Mouse (Mus musculus): ENCODE measurements around the gene Aplf. TPM values are rescaled to one million over a fixed set of nuclear protein-coding genes. Genes with fewer than 3 reads are reported as not detected.
"Not testable (repeated sequence)": the region's sequence is repeated elsewhere in the genome, so short reads cannot be mapped to it uniquely, and the experiment has no call there.

Gene Aplf
- polyA plus RNA-seq, 1 experiment from 2014 or later: 7.1 TPM

DNA sequence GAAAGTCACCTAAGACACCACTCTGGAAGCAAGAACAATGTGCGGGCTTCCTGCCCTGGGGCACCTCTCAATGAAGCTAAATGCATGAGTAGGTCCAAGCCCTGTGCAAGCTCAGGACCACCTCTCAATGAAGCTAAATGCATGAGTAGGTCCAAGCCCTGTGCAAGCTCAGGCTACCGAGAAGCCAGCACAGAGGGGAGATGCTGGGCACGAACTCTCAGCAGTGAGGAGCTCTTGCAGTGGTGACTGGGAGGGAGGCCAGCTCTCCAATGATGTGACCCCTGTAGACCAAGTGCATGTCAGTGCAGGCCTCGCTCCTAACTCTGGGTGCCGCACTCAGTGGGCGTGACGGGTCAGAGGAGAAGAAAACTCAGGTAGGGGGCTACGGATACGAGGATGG lies 19.3 kb downstream of the Aplf start:
- no peak for ATAC-seq
- Histone ChIP-seq H3K9ac (replicated peaks) (no peak overlapping the region), H3K4me1 (ENCODE audit: insufficient read depth) (no peaks in the 10 kb centered on the region), H3K4me2 (ENCODE audit: low read depth, low read length) (no peak overlapping the region), H3K4me3 (ENCODE audit: low read depth, low read length) (no peak overlapping the region), H3K27ac (ENCODE audit: low read depth) (no peak overlapping the region), H3K36me3 (replicated peaks; ENCODE audit: insufficient read depth, low read length) (peaks cover 9% of the 10 kb centered on the region), H3K9me3 (ENCODE audit: low read length) (no peaks in the 10 kb centered on the region), H3K27me3 (ENCODE audit: insufficient read depth, low read length) (no peaks in the 10 kb centered on the region)
- 87% methylated on average over 9 of the region's 9 CpGs for WGBS (ENCODE audit: insufficient replicate concordance)
- DNase-seq: no peak
- no peak for TF ChIP-seq EP300 (IDR thresholded peaks at IDR 0.05; ENCODE audit: low read depth)
- no peak for TF ChIP-seq CTCF (IDR thresholded peaks at IDR 0.05; ENCODE audit: low read depth)

DNA sequence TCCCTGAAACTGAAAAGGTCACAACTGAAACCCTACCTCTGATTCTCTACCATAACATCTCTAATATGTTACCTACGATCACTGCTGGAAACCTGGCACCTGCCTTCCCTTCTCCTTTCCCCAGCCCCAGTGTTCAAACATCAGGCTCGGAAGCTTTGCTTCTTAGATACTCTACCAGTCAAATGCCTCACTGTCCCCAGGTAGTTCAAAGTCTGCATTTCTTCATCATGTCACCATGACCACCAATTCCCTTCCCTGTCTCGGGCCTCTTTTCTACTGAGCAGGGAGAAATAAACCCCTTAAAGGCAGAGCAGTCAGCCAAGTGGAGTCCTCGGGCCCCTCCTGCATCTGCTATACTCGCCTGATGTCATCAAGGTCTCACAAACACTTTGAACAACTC lies 20.2 kb downstream of the Aplf start:
- 81% methylated on average over 5 of the region's 5 CpGs for WGBS (ENCODE audit: insufficient replicate concordance)
- H3K27ac ChIP-seq (ENCODE audit: low read depth): no peak overlapping the region
- no peak overlapping the region for H3K4me3 ChIP-seq (ENCODE audit: low read depth, low read length)
- ATAC-seq (no peak), DNase-seq (no peak)
- no peaks in the 10 kb centered on the region for H3K27me3 ChIP-seq (ENCODE audit: insufficient read depth, low read length)
- H3K36me3 ChIP-seq (replicated peaks; ENCODE audit: insufficient read depth, low read length): peaks cover 8% of the 10 kb centered on the region
- no peak for TF ChIP-seq CTCF (IDR thresholded peaks at IDR 0.05; ENCODE audit: low read depth)
- no peak for TF ChIP-seq EP300 (IDR thresholded peaks at IDR 0.05; ENCODE audit: low read depth)
- H3K9ac ChIP-seq (replicated peaks): no peak overlapping the region
- H3K4me1 ChIP-seq (ENCODE audit: insufficient read depth): no peaks in the 10 kb centered on the region
- no peak overlapping the region for H3K4me2 ChIP-seq (ENCODE audit: low read depth, low read length)
- no peaks in the 10 kb centered on the region for H3K9me3 ChIP-seq (ENCODE audit: low read length)

DNA sequence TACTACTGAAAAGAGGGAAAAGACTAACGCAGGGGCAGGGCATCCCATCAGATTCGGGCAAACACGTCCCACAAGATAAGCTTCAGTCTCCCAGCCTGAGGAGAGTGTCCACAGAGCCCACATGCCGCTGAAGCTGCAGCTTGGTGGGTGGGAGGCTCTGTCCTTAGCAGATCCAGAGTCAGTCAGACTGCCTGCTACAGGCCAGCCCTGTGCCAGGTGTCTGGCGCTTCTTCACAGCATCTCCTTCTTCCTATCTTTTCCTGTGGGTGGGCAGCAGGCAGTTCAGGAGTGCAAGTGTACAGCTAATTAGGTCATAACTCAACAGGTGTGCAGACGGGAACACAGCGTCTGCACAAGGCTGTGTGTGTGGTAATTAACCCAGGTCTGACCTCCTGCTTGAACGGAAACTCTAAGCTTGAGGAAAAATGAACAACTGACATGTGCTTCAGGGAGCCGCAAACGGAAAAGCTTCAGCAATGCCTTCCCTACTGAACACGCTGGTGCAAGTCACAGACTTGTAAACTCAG lies 33.8 kb downstream of the Aplf start:
- 79% methylated on average over 11 of the region's 11 CpGs for WGBS (ENCODE audit: insufficient replicate concordance)
- TF ChIP-seq EP300 (IDR thresholded peaks at IDR 0.05; ENCODE audit: low read depth): no peak
- no peak for TF ChIP-seq CTCF (IDR thresholded peaks at IDR 0.05; ENCODE audit: low read depth)
- Histone ChIP-seq H3K4me2 (ENCODE audit: low read depth, low read length) (no peak overlapping the region), H3K27me3 (ENCODE audit: insufficient read depth, low read length) (no peaks in the 10 kb centered on the region), H3K4me1 (ENCODE audit: insufficient read depth) (no peaks in the 10 kb centered on the region), H3K27ac (ENCODE audit: low read depth) (no peak overlapping the region), H3K4me3 (ENCODE audit: low read depth, low read length) (no peak overlapping the region), H3K9me3 (ENCODE audit: low read length) (no peaks in the 10 kb centered on the region), H3K9ac (replicated peaks) (no peak overlapping the region), H3K36me3 (replicated peaks; ENCODE audit: insufficient read depth, low read length) (peaks cover 7% of the 10 kb centered on the region)
- no peak for ATAC-seq
- DNase-seq: no peak

DNA sequence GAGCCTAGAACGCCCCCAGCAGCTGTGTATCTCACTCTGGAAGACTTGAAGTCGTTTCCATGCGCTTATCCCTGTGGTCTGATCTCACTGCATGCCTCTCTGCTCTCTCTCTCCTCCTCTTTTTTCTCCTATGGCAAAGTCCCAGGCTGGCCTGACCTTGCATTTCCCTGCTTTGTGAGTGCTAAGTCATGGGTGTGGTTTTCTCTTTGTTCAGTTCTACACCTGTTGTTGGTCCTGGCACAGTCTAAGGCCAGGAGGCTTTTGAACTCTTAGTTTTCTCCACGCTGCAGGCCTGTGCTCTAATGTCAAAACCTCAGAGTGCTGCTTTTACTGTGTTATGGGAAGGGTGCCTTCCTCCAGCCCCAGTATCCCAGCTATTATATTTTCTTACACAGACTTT lies 39.8 kb downstream of the Aplf start:
- TF ChIP-seq CTCF (IDR thresholded peaks at IDR 0.05; ENCODE audit: low read depth) (no peak), EP300 (IDR thresholded peaks at IDR 0.05; ENCODE audit: low read depth) (no peak)
- Histone ChIP-seq H3K4me3 (ENCODE audit: low read depth, low read length) (no peak overlapping the region), H3K4me1 (ENCODE audit: insufficient read depth) (no peaks in the 10 kb centered on the region), H3K27ac (ENCODE audit: low read depth) (no peak overlapping the region), H3K27me3 (ENCODE audit: insufficient read depth, low read length) (no peaks in the 10 kb centered on the region), H3K9ac (replicated peaks) (no peak overlapping the region), H3K4me2 (ENCODE audit: low read depth, low read length) (no peak overlapping the region), H3K9me3 (ENCODE audit: low read length) (no peaks in the 10 kb centered on the region), H3K36me3 (replicated peaks; ENCODE audit: insufficient read depth, low read length) (peaks cover 9% of the 10 kb centered on the region)
- DNase-seq (no peak), ATAC-seq (no peak)
- WGBS (ENCODE audit: insufficient replicate concordance): 86% methylated on average over 4 of the region's 4 CpGs

DNA sequence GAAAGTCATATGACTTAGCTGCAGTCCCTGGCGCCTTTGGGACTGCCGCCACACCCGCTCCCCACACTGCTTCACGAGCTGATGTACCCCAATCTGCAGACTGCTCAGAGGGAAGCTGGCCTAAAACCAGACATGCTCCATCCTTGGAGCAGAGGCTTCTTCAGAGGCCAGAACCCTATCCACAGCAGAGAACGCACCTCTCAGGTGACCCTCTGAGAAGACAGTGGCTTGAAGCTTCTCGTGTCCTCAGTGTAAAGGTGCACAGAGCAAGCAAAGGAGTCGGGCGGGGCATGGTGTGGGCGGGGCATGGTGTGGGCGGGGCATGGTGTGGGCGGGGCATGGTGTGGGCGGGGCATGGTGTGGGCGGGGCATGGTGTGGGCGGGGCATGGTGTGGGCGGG lies 43.1 kb downstream of the Aplf start:
- DNase-seq; H3K27ac ChIP-seq (ENCODE audit: low read depth); H3K4me1 ChIP-seq (ENCODE audit: insufficient read depth); H3K4me2 ChIP-seq (ENCODE audit: low read depth, low read length); H3K27me3 ChIP-seq (ENCODE audit: insufficient read depth, low read length); H3K4me3 ChIP-seq (ENCODE audit: low read depth, low read length); ATAC-seq; H3K36me3 ChIP-seq (replicated peaks; ENCODE audit: insufficient read depth, low read length); H3K9me3 ChIP-seq (ENCODE audit: low read length); H3K9ac ChIP-seq (replicated peaks): not testable (repeated sequence)
- 77% methylated on average over 11 of the region's 15 CpGs for WGBS (ENCODE audit: insufficient replicate concordance)

DNA sequence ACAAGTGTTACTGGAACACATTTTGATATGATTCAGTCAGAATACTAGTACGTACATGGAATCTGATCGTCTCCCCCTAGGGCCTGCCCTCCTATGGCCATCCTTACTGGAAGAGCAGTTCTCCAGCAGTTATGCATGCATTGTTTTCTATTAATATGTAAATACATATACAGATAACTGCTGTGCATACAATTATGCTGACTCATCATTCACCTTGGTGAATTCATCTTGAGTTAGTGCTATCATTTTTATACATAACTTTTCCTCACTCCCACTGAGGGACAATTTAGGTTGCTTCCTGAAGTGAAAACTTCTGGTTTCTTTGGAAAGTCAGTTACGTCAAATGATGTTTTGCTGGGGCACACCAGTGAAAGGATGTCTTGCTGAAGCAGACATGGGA lies 48.8 kb downstream of the Aplf start:
- Histone ChIP-seq H3K4me3 (ENCODE audit: low read depth, low read length) (no peak overlapping the region), H3K27me3 (ENCODE audit: insufficient read depth, low read length) (no peaks in the 10 kb centered on the region), H3K4me2 (ENCODE audit: low read depth, low read length) (no peak overlapping the region), H3K9ac (replicated peaks) (no peak overlapping the region), H3K4me1 (ENCODE audit: insufficient read depth) (no peaks in the 10 kb centered on the region), H3K36me3 (replicated peaks; ENCODE audit: insufficient read depth, low read length) (no peaks in the 10 kb centered on the region), H3K27ac (ENCODE audit: low read depth) (no peak overlapping the region), H3K9me3 (ENCODE audit: low read length) (no peaks in the 10 kb centered on the region)
- DNase-seq (no peak), ATAC-seq (no peak)
- TF ChIP-seq EP300 (IDR thresholded peaks at IDR 0.05; ENCODE audit: low read depth) (no peak), CTCF (IDR thresholded peaks at IDR 0.05; ENCODE audit: low read depth) (no peak)
- 85% methylated on average over 3 of the region's 3 CpGs for WGBS (ENCODE audit: insufficient replicate concordance)

DNA sequence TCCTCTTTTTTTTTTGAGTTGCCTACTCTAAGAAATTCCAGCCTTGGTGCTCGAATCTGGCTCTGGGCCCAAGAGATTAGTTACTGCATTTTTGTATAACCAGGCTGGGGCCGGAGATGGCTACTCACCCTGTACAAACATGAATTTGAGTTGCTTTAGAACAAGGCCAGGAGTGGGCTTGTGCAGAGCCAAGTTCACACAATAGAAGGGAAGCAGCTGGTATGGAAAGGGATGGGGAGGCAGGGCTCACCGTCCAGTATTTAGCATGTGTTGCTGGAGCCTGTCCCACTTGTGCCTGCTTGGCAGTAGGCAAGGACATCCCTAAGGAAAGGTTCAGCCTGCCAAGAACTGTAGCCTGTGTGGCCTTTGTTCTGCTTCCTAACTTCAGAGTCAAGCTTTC lies 50.7 kb downstream of the Aplf start:
- Histone ChIP-seq H3K4me3 (ENCODE audit: low read depth, low read length) (no peak overlapping the region), H3K27me3 (ENCODE audit: insufficient read depth, low read length) (no peaks in the 10 kb centered on the region), H3K4me1 (ENCODE audit: insufficient read depth) (no peaks in the 10 kb centered on the region), H3K9ac (replicated peaks) (no peak overlapping the region), H3K9me3 (ENCODE audit: low read length) (no peaks in the 10 kb centered on the region), H3K4me2 (ENCODE audit: low read depth, low read length) (no peak overlapping the region), H3K36me3 (replicated peaks; ENCODE audit: insufficient read depth, low read length) (no peaks in the 10 kb centered on the region), H3K27ac (ENCODE audit: low read depth) (no peak overlapping the region)
- TF ChIP-seq CTCF (IDR thresholded peaks at IDR 0.05; ENCODE audit: low read depth): no peak
- no peak for TF ChIP-seq EP300 (IDR thresholded peaks at IDR 0.05; ENCODE audit: low read depth)
- no peak for DNase-seq
- WGBS (ENCODE audit: insufficient replicate concordance): 68% methylated on average over 3 of the region's 3 CpGs
- ATAC-seq: no peak

Data from liver, postnatal 0 days (tissue).